Mouse (Mus musculus): ENCODE data around the gene Gm16503. TPM values are rescaled to one million over a fixed set of nuclear protein-coding genes. Genes with fewer than 3 reads are reported as not detected.
A peak's percentile ranks its signal among the peaks of the same experiment; 100 is the strongest.
"Not testable (repeated sequence)": the region's sequence is repeated elsewhere in the genome, so short reads cannot be mapped to it uniquely, and the experiment has no call there.

Gene Gm16503
- polyA plus RNA-seq, 1 experiment from 2014 or later: 0.06 TPM

- ATAC-seq: no peak
- 57% methylated on average over 6 of the region's 6 CpGs for WGBS (ENCODE audit: insufficient replicate concordance)
- TF ChIP-seq EP300 (IDR thresholded peaks at IDR 0.05; ENCODE audit: low read depth) (no peak), CTCF (IDR thresholded peaks at IDR 0.05; ENCODE audit: low read depth) (no peak)
Observed at GRCm38 (mm10) chr4:147565426-147566220, 25.6 kb downstream of the Gm16503 start.

GRCm38 (mm10) chr4:147571156-147571555, 31.1 kb downstream of the Gm16503 start:
- not testable (repeated sequence) for H3K27ac ChIP-seq (ENCODE audit: low read depth); ATAC-seq; H3K27me3 ChIP-seq (ENCODE audit: insufficient read depth, low read length); H3K9ac ChIP-seq (replicated peaks); H3K4me3 ChIP-seq (ENCODE audit: low read depth, low read length); H3K4me1 ChIP-seq (ENCODE audit: insufficient read depth); H3K9me3 ChIP-seq (ENCODE audit: low read length); DNase-seq; H3K4me2 ChIP-seq (ENCODE audit: low read depth, low read length); H3K36me3 ChIP-seq (replicated peaks; ENCODE audit: insufficient read depth, low read length)
- WGBS (ENCODE audit: insufficient replicate concordance): 69% methylated on average over 8 of the region's 8 CpGs

More at GRCm38 (mm10) chr4:147565426-147566220, 25.6 kb downstream of the Gm16503 start:
- no peak overlapping the region for H3K27ac ChIP-seq (ENCODE audit: low read depth)
- H3K4me2 ChIP-seq (ENCODE audit: low read depth, low read length): no peak overlapping the region
- H3K9ac ChIP-seq (replicated peaks): no peak overlapping the region
- H3K4me3 ChIP-seq (ENCODE audit: low read depth, low read length): no peak overlapping the region
- DNase-seq: no peak
- no peaks in the 10 kb centered on the region for H3K27me3 ChIP-seq (ENCODE audit: insufficient read depth, low read length)
- no peaks in the 10 kb centered on the region for H3K9me3 ChIP-seq (ENCODE audit: low read length)
- H3K4me1 ChIP-seq (ENCODE audit: insufficient read depth): no peaks in the 10 kb centered on the region
- no peaks in the 10 kb centered on the region for H3K36me3 ChIP-seq (replicated peaks; ENCODE audit: insufficient read depth, low read length)

GRCm38 (mm10) chr4:147579371-147579770, 39.4 kb downstream of the Gm16503 start:
- H3K36me3 ChIP-seq (replicated peaks; ENCODE audit: insufficient read depth, low read length); H3K27ac ChIP-seq (ENCODE audit: low read depth); H3K4me2 ChIP-seq (ENCODE audit: low read depth, low read length); DNase-seq; ATAC-seq; H3K9me3 ChIP-seq (ENCODE audit: low read length); H3K4me3 ChIP-seq (ENCODE audit: low read depth, low read length); H3K27me3 ChIP-seq (ENCODE audit: insufficient read depth, low read length); H3K4me1 ChIP-seq (ENCODE audit: insufficient read depth); H3K9ac ChIP-seq (replicated peaks): not testable (repeated sequence)
- 74% methylated on average over 4 of the region's 4 CpGs for WGBS (ENCODE audit: insufficient replicate concordance)

- Histone ChIP-seq H3K4me1 (ENCODE audit: insufficient read depth) (no peaks in the 10 kb centered on the region), H3K4me3 (ENCODE audit: low read depth, low read length) (no peak overlapping the region), H3K27ac (ENCODE audit: low read depth) (no peak overlapping the region), H3K36me3 (replicated peaks; ENCODE audit: insufficient read depth, low read length) (no peaks in the 10 kb centered on the region), H3K4me2 (ENCODE audit: low read depth, low read length) (no peak overlapping the region), H3K27me3 (ENCODE audit: insufficient read depth, low read length) (no peaks in the 10 kb centered on the region), H3K9ac (replicated peaks) (no peak overlapping the region), H3K9me3 (ENCODE audit: low read length) (peaks cover 6% of the 10 kb centered on the region; the same call in 1 of the 2 replicates)
- ATAC-seq (peak; percentile 15; the same call in 1 of the 2 replicates), DNase-seq (no peak)
- TF ChIP-seq CTCF (IDR thresholded peaks at IDR 0.05; ENCODE audit: low read depth): no peak
- TF ChIP-seq EP300 (IDR thresholded peaks at IDR 0.05; ENCODE audit: low read depth): no peak
- WGBS (ENCODE audit: insufficient replicate concordance): 56% methylated on average over 1 of the region's 1 CpGs
Observed at GRCm38 (mm10) chr4:147586511-147587473, 46.8 kb downstream of the Gm16503 start.

Other genes with a start within 250 kb of the Gm16503 start
- 0.08 TPM in 1 of 2 replicates, not detected in the other for gene Zfp988, start 234.5 kb upstream of the Gm16503 start, polyA plus RNA-seq (2015; fragmentation: Nextera tagmentation; extraction: Ambion mirVana)
- gene Zfp978, start 178.9 kb upstream of the Gm16503 start, polyA plus RNA-seq (2015; fragmentation: Nextera tagmentation; extraction: Ambion mirVana): not detected in 2 replicates
- gene Zfp982, start 47.8 kb upstream of the Gm16503 start, polyA plus RNA-seq (2015; fragmentation: Nextera tagmentation; extraction: Ambion mirVana): 0.99 and 1.2 TPM in 2 replicates
- 0.04 and 0.09 TPM in 2 replicates for gene Zfp985, start 13.1 kb downstream of the Gm16503 start, polyA plus RNA-seq (2015; fragmentation: Nextera tagmentation; extraction: Ambion mirVana)
- 0.69 and 0.78 TPM in 2 replicates for gene Zfp979, start 102.3 kb downstream of the Gm16503 start, polyA plus RNA-seq (2015; fragmentation: Nextera tagmentation; extraction: Ambion mirVana)
- not detected in 2 replicates for gene Zfp534, start 162.3 kb downstream of the Gm16503 start, polyA plus RNA-seq (2015; fragmentation: Nextera tagmentation; extraction: Ambion mirVana)